Mouse (Mus musculus): ENCODE results near the gene Zpld1. TPM values are rescaled to one million over a fixed set of nuclear protein-coding genes. Genes with fewer than 3 reads are reported as not detected.

Gene Zpld1
- total and polyA plus RNA-seq, 3 experiments: not detected

GRCm38 (mm10) chr16:55282696-55283095 lies 15.1 kb downstream of the Zpld1 start:
- TF ChIP-seq SIN3A (IDR thresholded peaks at IDR 0.05; ENCODE audit: low read length) (no peak), HCFC1 (IDR thresholded peaks at IDR 0.05; ENCODE audit: low read depth, low read length) (no peak), MXI1 (IDR thresholded peaks at IDR 0.05; ENCODE audit: low read depth, low read length) (no peak), JUND (conservative IDR thresholded peaks at IDR 0.05; ENCODE audit: low read depth, low read length) (no peak), KAT2A (IDR thresholded peaks at IDR 0.05; ENCODE audit: insufficient replicate concordance, low read length) (no peak), ZKSCAN1 (IDR thresholded peaks at IDR 0.05; ENCODE audit: borderline replicate concordance, low read depth, low read length) (no peak), E2F4 (IDR thresholded peaks at IDR 0.05; ENCODE audit: insufficient replicate concordance, low read depth, low read length) (no peak), POLR2AphosphoS2 (IDR thresholded peaks at IDR 0.05; ENCODE audit: low read depth, low read length) (no peak), MAX (IDR thresholded peaks at IDR 0.05; ENCODE audit: low read length) (no peak), MEF2A (IDR thresholded peaks at IDR 0.05; ENCODE audit: borderline replicate concordance, low read depth, low read length) (no peak), CTCF (conservative IDR thresholded peaks at IDR 0.05 in 1 of 2, IDR thresholded peaks at IDR 0.05 in 1 of 2; ENCODE audit: low read depth in 2 of 2, low read length in 2 of 2) (no peak), USF2 (conservative IDR thresholded peaks at IDR 0.05; ENCODE audit: low read depth, low read length) (no peak)
- H3K27ac ChIP-seq (ENCODE audit: insufficient read depth, low read depth): no peak overlapping the region
- dilution Hi-C loops (cut with MboI; ENCODE audit: extremely low pct_ligation_motif_present, extremely low pct_unique_long_range_greater_than_20kb, low sequenced_read_pairs): no loop called here
- H3K4me3 ChIP-seq (replicated peaks in 1 of 3; ENCODE audit: low read depth in 2 of 3, low read length in 2 of 3, poor library complexity in 1 of 3): no peak overlapping the region
- in situ Hi-C loops (cut with MboI; ENCODE audit: low pct_ligation_motif_present, low pct_unique_long_range_greater_than_20kb, low sequenced_read_pairs): no loop called here
- no peaks in the 10 kb centered on the region for H3K79me2 ChIP-seq (replicated peaks; ENCODE audit: control insufficient read depth, extremely low read depth, insufficient read depth, poor library complexity, severe bottlenecking)
- H3K27me3 ChIP-seq (replicated peaks): no peaks in the 10 kb centered on the region
- no peak overlapping the region for H3K4me2 ChIP-seq (ENCODE audit: insufficient read depth, low read depth, poor library complexity, severe bottlenecking)
- no peaks in the 10 kb centered on the region for H3K4me1 ChIP-seq (ENCODE audit: control insufficient read depth in 1 of 2, insufficient read depth in 2 of 2)
- H3K36me3 ChIP-seq (replicated peaks in 1 of 2; ENCODE audit: control insufficient read depth in 1 of 2, insufficient read depth in 1 of 2, low read length in 1 of 2): no peaks in the 10 kb centered on the region
- no peaks in the 10 kb centered on the region for H3K9me3 ChIP-seq (replicated peaks; ENCODE audit: low read length)
- no peak overlapping the region for H3K9ac ChIP-seq (ENCODE audit: insufficient read depth, low read depth)
- no peak for DNase-seq (ENCODE audit: extremely low read depth)

DNA sequence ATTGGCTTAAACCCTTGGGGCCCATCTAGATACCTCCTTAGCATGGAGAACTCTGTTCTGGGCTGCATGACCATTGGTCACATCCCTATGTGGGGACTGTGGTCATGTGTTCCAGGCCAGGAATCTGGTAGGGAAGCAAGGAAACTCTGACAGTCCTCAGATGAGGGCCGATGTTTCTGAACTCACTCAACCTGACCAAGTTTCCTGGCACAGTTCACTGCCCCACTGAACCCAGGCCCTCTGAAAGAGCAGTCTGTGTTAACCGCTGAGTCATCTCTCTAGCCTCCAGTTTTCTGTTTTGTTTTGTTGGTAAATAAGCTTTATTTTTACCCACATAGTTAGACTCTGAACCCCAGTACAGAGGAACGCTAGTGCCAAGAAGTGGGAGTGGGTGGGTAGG lies 20.3 kb downstream of the Zpld1 start:
- Histone ChIP-seq H3K36me3 (replicated peaks in 1 of 2; ENCODE audit: control insufficient read depth in 1 of 2, insufficient read depth in 1 of 2, low read length in 1 of 2) (no peaks in the 10 kb centered on the region), H3K27ac (ENCODE audit: insufficient read depth, low read depth) (no peak overlapping the region), H3K4me1 (ENCODE audit: control insufficient read depth in 1 of 2, insufficient read depth in 2 of 2) (peaks cover 2 to 3% of the 10 kb centered on the region in 2 experiments; a peak in 3 of 4 replicates), H3K4me3 (replicated peaks in 1 of 3; ENCODE audit: low read depth in 2 of 3, low read length in 2 of 3, poor library complexity in 1 of 3) (no peak overlapping the region), H3K9ac (ENCODE audit: insufficient read depth, low read depth) (no peak overlapping the region), H3K27me3 (replicated peaks) (no peaks in the 10 kb centered on the region), H3K79me2 (replicated peaks; ENCODE audit: control insufficient read depth, extremely low read depth, insufficient read depth, poor library complexity, severe bottlenecking) (no peaks in the 10 kb centered on the region), H3K4me2 (ENCODE audit: insufficient read depth, low read depth, poor library complexity, severe bottlenecking) (no peak overlapping the region), H3K9me3 (replicated peaks; ENCODE audit: low read length) (no peaks in the 10 kb centered on the region)
- in situ Hi-C loops (cut with MboI; ENCODE audit: low pct_ligation_motif_present, low pct_unique_long_range_greater_than_20kb, low sequenced_read_pairs) (no loop called here), dilution Hi-C loops (cut with MboI; ENCODE audit: extremely low pct_ligation_motif_present, extremely low pct_unique_long_range_greater_than_20kb, low sequenced_read_pairs) (no loop called here)
- TF ChIP-seq MAFK (IDR thresholded peaks at IDR 0.05; ENCODE audit: insufficient replicate concordance, low read length): 0 out of 2 replicates have a peak, but pooled peaks have one; percentile 26
- no peak for TF ChIP-seq ELF1 (IDR thresholded peaks at IDR 0.05; ENCODE audit: low read depth, low read length)
- DNase-seq (ENCODE audit: extremely low read depth): no peak

DNA sequence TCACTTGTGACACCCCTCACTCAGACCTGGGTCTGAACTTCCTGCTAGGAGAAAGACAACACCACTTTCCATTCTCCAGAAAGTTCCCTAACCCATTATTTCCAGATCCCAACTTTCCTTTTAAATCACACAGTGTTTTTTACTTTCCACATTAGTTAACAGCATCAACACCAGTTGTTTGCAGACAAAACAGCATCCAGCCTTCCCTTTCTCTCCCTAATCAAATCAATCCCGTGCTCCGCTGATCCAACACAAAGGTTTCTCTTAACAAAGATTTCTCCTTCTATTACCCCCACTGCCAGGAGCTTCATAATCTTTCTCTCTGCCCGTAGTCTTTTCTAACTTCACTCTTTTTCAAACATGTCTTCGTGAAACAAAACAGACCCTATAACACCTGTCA lies 32.5 kb downstream of the Zpld1 start:
- in situ Hi-C loops (cut with MboI; ENCODE audit: low pct_ligation_motif_present, low pct_unique_long_range_greater_than_20kb, low sequenced_read_pairs) (no loop called here), dilution Hi-C loops (cut with MboI; ENCODE audit: extremely low pct_ligation_motif_present, extremely low pct_unique_long_range_greater_than_20kb, low sequenced_read_pairs) (no loop called here)
- H3K36me3 ChIP-seq (replicated peaks in 1 of 2; ENCODE audit: control insufficient read depth in 1 of 2, insufficient read depth in 1 of 2, low read length in 1 of 2): no peaks in the 10 kb centered on the region
- H3K9ac ChIP-seq (ENCODE audit: insufficient read depth, low read depth): no peak overlapping the region
- no peak overlapping the region for H3K27ac ChIP-seq (ENCODE audit: insufficient read depth, low read depth)
- H3K4me3 ChIP-seq (replicated peaks in 1 of 3; ENCODE audit: low read depth in 2 of 3, low read length in 2 of 3, poor library complexity in 1 of 3): no peak overlapping the region
- no peak for TF ChIP-seq NELFE (IDR thresholded peaks at IDR 0.05; ENCODE audit: low read depth, low read length)
- no peak for TF ChIP-seq MYC (IDR thresholded peaks at IDR 0.05; ENCODE audit: low read depth, low read length)
- TF ChIP-seq CTCF (conservative IDR thresholded peaks at IDR 0.05 in 1 of 2, IDR thresholded peaks at IDR 0.05 in 1 of 2; ENCODE audit: low read depth in 2 of 2, low read length in 2 of 2): no peak
- TF ChIP-seq RCOR1 (conservative IDR thresholded peaks at IDR 0.05; ENCODE audit: low read depth, low read length): no peak
- no peak for TF ChIP-seq POLR2AphosphoS2 (IDR thresholded peaks at IDR 0.05; ENCODE audit: low read depth, low read length)
- TF ChIP-seq KAT2A (IDR thresholded peaks at IDR 0.05; ENCODE audit: insufficient replicate concordance, low read length): no peak
- no peak for TF ChIP-seq JUN (IDR thresholded peaks at IDR 0.05; ENCODE audit: insufficient read depth, low read depth, low read length)
- H3K79me2 ChIP-seq (replicated peaks; ENCODE audit: control insufficient read depth, extremely low read depth, insufficient read depth, poor library complexity, severe bottlenecking): no peaks in the 10 kb centered on the region
- no peak for DNase-seq (ENCODE audit: extremely low read depth)
- H3K9me3 ChIP-seq (replicated peaks; ENCODE audit: low read length): no peaks in the 10 kb centered on the region
- no peak overlapping the region for H3K4me2 ChIP-seq (ENCODE audit: insufficient read depth, low read depth, poor library complexity, severe bottlenecking)
- H3K27me3 ChIP-seq (replicated peaks): no peaks in the 10 kb centered on the region
- no peaks in the 10 kb centered on the region for H3K4me1 ChIP-seq (ENCODE audit: control insufficient read depth in 1 of 2, insufficient read depth in 2 of 2)

Data from CH12.LX (cell line).